Mouse (Mus musculus) embryonic facial prominence, embryonic 13.5 days (tissue): Measurements from ENCODE around the gene Tagap. TPM values are rescaled to one million over a fixed set of nuclear protein-coding genes. Genes with fewer than 3 reads are reported as not detected.
"Not testable (repeated sequence)": the region's sequence is repeated elsewhere in the genome, so short reads cannot be mapped to it uniquely, and the experiment has no call there.

ENCODE experiments used
- ATAC-seq: fragments of 200-750 bp; cut with Nextera tagmentation; 2 replicates; pipeline ENCODE4 v1.8.0; 2017; ENCODE audit warnings: low read depth; ENCODE audit not compliant: insufficient number of reproducible peaks, insufficient read depth, low FRiP score, low TSS enrichment
- H3K27ac ChIP-seq: fragments of 300-500 bp; sonication (generic); 2 replicates; pipeline ENCODE4 v1.5.1; 2015; ENCODE audit warnings: moderate library complexity, mild to moderate bottlenecking, inconsistent platforms
- H3K27me3 ChIP-seq: fragments of 300-500 bp; sonication (generic); 2 replicates; pipeline ENCODE4 v1.6.1; 2015; ENCODE audit warnings: mild to moderate bottlenecking, inconsistent platforms
- H3K36me3 ChIP-seq: fragments of 300-500 bp; sonication (generic); 2 replicates; pipeline ENCODE4 v1.6.1; 2015; ENCODE audit warnings: mild to moderate bottlenecking, inconsistent platforms
- H3K4me1 ChIP-seq: fragments of 300-500 bp; sonication (generic); 2 replicates; pipeline ENCODE4 v1.6.1; 2015; ENCODE audit warnings: inconsistent platforms
- H3K4me2 ChIP-seq: fragments of 300-500 bp; sonication (generic); 2 replicates; pipeline ENCODE4 v1.6.1; 2015; ENCODE audit warnings: moderate library complexity, mild to moderate bottlenecking, inconsistent platforms
- H3K4me3 ChIP-seq: fragments of 300-500 bp; sonication (generic); 2 replicates; pipeline ENCODE4 v1.5.1; 2015; ENCODE audit warnings: mild to moderate bottlenecking, inconsistent platforms
- H3K9ac ChIP-seq: fragments of 300-500 bp; sonication (generic); 2 replicates; pipeline ENCODE4 v1.6.1; 2015; ENCODE audit warnings: mild to moderate bottlenecking, inconsistent platforms
- H3K9me3 ChIP-seq: fragments of 300-500 bp; sonication (generic); 2 replicates; pipeline ENCODE4 v1.6.1; 2016; ENCODE audit warnings: inconsistent platforms
- WGBS: fragments of 180-500 bp; shearing (Covaris S2); methylation state at CpG from one replicate; pipeline ENCODE4 v1.1.7; 2015; ENCODE audit warnings: mixed read lengths; 5-methylcytosine and 5-hydroxymethylcytosine counted together
- polyA plus RNA-seq: library from polyadenylated mRNA; unstranded; fragments of >200 nt; fragmentation: Nextera tagmentation; extraction: Ambion mirVana; gene quantifications from 2 replicates; pipeline ENCODE4 v1.2.1, GENCODE M21; 2015

Gene Tagap
- polyA plus RNA-seq, 1 experiment from 2014 or later: 0.65 TPM

- Histone ChIP-seq H3K4me3 (no peak overlapping the region), H3K9ac (no peak overlapping the region), H3K27ac (no peak overlapping the region), H3K4me1 (no peaks in the 10 kb centered on the region), H3K9me3 (no peaks in the 10 kb centered on the region), H3K27me3 (no peaks in the 10 kb centered on the region), H3K4me2 (no peak overlapping the region), H3K36me3 (no peaks in the 10 kb centered on the region)
- no peak for ATAC-seq
- 77% methylated on average over 12 of the region's 12 CpGs for WGBS
Observed at GRCm38 (mm10) chr17:7916782-7917574, 8.8 kb upstream of the Tagap start.

DNA sequence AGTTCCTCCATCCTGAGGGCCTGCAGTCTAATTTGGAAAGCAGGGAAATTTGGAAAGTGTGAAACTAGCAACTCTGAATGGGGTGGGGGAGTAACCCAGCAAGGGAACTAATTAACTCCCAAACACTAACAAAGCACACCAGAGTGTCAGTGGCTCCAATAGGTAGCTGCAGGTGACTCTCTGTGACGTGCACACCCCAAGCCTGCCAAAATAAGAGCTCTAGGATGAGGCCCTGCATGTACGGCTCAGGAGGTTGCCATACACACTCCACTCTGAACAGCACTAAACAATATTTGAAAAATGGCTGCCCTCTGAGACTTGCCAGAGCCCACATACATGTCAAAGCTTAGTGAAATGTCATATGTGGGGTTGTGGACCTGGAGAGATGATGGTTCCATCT, 7.4 kb upstream of the Tagap start:
- Histone ChIP-seq H3K4me2 (no peak overlapping the region), H3K4me3 (no peak overlapping the region), H3K27me3 (no peaks in the 10 kb centered on the region), H3K27ac (no peak overlapping the region), H3K4me1 (no peaks in the 10 kb centered on the region), H3K9me3 (no peaks in the 10 kb centered on the region), H3K36me3 (no peaks in the 10 kb centered on the region), H3K9ac (no peak overlapping the region)
- 74% methylated on average over 2 of the region's 2 CpGs for WGBS
- no peak for ATAC-seq

DNA sequence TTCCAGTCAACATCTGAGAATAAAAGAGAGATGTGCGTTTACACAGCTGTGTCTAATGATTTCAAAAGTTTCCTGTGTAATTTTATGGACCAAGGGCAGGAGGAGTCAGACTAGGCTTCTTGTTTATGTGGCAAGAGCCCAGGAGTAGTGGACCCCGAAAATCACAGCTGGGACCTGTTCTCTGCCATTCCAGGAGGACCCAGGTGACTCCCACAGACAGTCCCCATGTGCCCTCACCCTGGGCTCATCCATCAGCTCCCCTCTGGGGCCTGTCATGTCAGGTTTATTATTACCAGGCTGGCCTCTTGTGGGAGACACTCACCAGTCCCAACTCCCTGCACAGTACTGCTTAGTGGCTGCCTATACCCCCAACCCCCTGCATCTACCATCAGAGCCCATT, 6.6 kb upstream of the Tagap start:
- H3K9me3 ChIP-seq: no peaks in the 10 kb centered on the region
- no peak overlapping the region for H3K4me3 ChIP-seq
- H3K27ac ChIP-seq: no peak overlapping the region
- H3K9ac ChIP-seq: no peak overlapping the region
- H3K4me1 ChIP-seq: no peaks in the 10 kb centered on the region
- ATAC-seq: no peak
- no peaks in the 10 kb centered on the region for H3K27me3 ChIP-seq
- no peaks in the 10 kb centered on the region for H3K36me3 ChIP-seq
- 59% methylated on average over 2 of the region's 2 CpGs for WGBS
- no peak overlapping the region for H3K4me2 ChIP-seq

GRCm38 (mm10) chr17:7922564-7922963, 3.2 kb upstream of the Tagap start:
- no peaks in the 10 kb centered on the region for H3K9me3 ChIP-seq
- 0 out of 2 replicates have a peak, but pooled peaks cover 6% of the 10 kb centered on the region for H3K4me1 ChIP-seq
- no peak overlapping the region for H3K4me2 ChIP-seq
- H3K27ac ChIP-seq: no peak overlapping the region
- no peak overlapping the region for H3K4me3 ChIP-seq
- 87% methylated on average over 5 of the region's 5 CpGs for WGBS
- H3K36me3 ChIP-seq: no peaks in the 10 kb centered on the region
- H3K9ac ChIP-seq: no peak overlapping the region
- no peak for ATAC-seq
- H3K27me3 ChIP-seq: no peaks in the 10 kb centered on the region

- Histone ChIP-seq H3K4me1 (0 out of 2 replicates have a peak, but pooled peaks cover 8% of the 10 kb centered on the region), H3K9me3 (no peaks in the 10 kb centered on the region), H3K27me3 (no peaks in the 10 kb centered on the region), H3K27ac (no peak overlapping the region), H3K36me3 (no peaks in the 10 kb centered on the region), H3K4me2 (no peak overlapping the region), H3K4me3 (no peak overlapping the region), H3K9ac (no peak overlapping the region)
- ATAC-seq: no peak
- WGBS: 87% methylated on average over 13 of the region's 13 CpGs
Observed at GRCm38 (mm10) chr17:7924185-7924725, 1.5 kb upstream of the Tagap start.

DNA sequence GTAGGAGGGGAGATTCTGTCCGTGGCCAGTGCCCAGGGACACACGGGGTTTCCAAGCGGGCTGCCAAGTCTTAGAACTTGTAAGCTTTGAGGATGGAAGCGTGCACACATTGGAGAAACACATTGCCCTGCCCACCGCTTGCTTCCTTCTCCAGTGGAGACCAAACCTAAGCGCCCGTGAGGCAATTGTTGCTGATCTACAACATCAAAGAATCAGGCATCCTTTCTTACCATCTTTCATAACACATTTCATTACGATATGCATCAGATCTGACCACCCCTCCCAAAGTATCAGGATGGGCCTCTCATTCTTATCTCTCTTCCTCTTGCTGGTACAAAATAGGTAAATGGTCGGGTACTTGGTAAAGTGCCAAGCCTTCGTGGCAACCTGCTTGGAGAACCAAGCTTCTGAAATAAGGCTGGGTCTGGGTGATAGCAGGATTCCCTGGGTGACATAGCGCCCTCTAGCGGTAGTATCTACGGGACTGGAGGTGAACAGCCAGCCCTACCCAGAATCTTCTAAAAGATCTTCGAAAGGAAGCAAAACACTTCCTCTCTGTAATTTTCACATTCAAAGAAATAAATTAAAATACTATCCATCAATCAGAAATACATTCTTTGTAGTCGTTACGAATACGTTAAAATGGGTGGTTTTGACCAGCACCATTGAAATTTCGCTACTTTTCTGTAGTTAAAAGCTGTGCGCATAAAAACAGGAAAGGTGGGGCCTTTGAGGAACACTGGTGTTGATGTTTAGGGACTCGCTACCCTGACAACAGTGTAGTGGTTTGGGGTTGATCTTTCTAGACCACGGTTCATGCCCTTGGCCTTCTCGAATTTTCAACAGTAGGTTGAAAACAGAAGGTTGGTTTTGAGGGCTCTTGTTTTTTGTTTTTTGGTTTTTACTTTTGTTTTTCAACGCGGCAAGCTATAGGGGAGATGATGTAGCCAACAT, 2.1 kb downstream of the Tagap start:
- H3K4me2 ChIP-seq: no peak overlapping the region
- H3K27ac ChIP-seq: no peak overlapping the region
- no peaks in the 10 kb centered on the region for H3K36me3 ChIP-seq
- no peak for ATAC-seq
- H3K4me1 ChIP-seq: peaks cover 17% of the 10 kb centered on the region
- WGBS: 69% methylated on average over 24 of the region's 24 CpGs
- no peaks in the 10 kb centered on the region for H3K27me3 ChIP-seq
- H3K9me3 ChIP-seq: no peaks in the 10 kb centered on the region
- H3K9ac ChIP-seq: no peak overlapping the region
- H3K4me3 ChIP-seq: no peak overlapping the region

DNA sequence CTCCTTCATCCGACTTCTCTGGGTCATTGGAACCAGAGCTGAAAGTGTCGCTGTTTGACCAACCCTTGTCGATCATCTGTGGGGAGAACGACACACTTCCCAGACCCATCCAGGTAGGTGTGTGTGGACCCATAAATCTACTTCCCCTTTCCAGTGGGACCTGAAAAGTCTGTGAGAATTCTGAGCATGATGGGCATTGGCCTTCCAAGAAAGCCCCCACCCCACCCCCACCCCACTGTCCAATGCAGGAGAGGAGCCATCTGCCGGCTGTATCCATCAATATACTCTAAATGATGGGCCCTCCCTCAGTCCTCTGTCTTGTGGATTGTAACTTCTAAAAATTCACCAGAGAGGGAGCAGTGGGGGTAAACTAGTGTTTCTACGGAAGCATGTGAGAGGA, 2.9 kb downstream of the Tagap start:
- no peak overlapping the region for H3K9ac ChIP-seq
- H3K4me1 ChIP-seq: peaks cover 17% of the 10 kb centered on the region
- H3K4me3 ChIP-seq: no peak overlapping the region
- H3K4me2 ChIP-seq: no peak overlapping the region
- H3K27me3 ChIP-seq: no peaks in the 10 kb centered on the region
- H3K36me3 ChIP-seq: no peaks in the 10 kb centered on the region
- H3K27ac ChIP-seq: no peak overlapping the region
- ATAC-seq: no peak
- WGBS: 84% methylated on average over 6 of the region's 6 CpGs
- H3K9me3 ChIP-seq: no peaks in the 10 kb centered on the region

GRCm38 (mm10) chr17:7929279-7929678, 3.5 kb downstream of the Tagap start:
- H3K4me3 ChIP-seq: no peak overlapping the region
- H3K9ac ChIP-seq: no peak overlapping the region
- H3K4me2 ChIP-seq: no peak overlapping the region
- WGBS: 33% methylated on average over 8 of the region's 8 CpGs
- H3K9me3 ChIP-seq: no peaks in the 10 kb centered on the region
- H3K36me3 ChIP-seq: no peaks in the 10 kb centered on the region
- H3K27me3 ChIP-seq: no peaks in the 10 kb centered on the region
- peaks cover 17% of the 10 kb centered on the region for H3K4me1 ChIP-seq
- no peak overlapping the region for H3K27ac ChIP-seq
- ATAC-seq: no peak

DNA sequence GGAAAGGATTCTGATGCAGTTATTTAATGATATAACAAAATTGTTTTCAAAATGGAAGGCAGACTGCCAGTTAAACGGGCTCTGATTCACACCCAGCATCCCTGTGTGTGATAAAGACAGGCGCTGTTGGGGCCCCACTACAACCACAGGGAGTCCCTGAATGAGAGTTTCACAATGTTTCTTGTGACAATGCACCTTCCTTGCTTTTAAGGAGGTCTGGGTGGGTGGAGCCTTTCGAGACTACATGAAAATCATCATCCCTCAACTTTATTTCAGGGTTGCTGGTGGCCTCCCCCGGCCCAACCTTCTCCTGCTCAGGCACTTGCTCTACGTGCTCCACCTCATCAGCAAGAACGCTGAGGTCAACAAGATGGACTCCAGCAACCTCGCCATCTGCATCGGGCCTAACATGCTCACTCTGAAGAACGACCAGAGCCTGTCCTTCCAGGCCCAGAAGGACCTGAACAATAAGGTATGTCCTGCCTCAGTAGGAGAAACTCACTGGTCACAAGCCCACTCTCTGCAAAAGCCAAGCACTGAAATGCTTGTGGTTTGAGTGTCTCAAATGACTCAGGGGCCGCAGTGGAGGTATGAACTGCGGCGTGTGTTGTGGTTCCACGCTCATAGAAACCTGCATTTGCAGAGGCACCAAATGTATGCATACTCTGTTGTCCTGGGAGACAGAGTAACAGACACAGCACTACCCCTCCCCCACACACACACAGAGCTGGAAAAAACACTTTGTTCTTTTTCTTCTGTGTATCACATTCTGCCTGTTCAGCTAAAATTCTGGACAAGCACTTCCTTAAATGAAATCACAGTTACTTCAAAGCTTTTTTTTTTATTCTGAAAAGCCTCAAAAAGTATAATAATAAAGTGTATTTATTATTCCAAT, 5.5 kb downstream of the Tagap start:
- no peak for ATAC-seq
- Histone ChIP-seq H3K4me2 (no peak overlapping the region), H3K36me3 (no peaks in the 10 kb centered on the region), H3K4me3 (no peak overlapping the region), H3K9me3 (no peaks in the 10 kb centered on the region), H3K27ac (peak overlapping the region; percentile 22; the same call in 1 of the 2 replicates), H3K4me1 (peaks cover 14% of the 10 kb centered on the region), H3K27me3 (no peaks in the 10 kb centered on the region), H3K9ac (no peak overlapping the region)
- 71% methylated on average over 13 of the region's 13 CpGs for WGBS

DNA sequence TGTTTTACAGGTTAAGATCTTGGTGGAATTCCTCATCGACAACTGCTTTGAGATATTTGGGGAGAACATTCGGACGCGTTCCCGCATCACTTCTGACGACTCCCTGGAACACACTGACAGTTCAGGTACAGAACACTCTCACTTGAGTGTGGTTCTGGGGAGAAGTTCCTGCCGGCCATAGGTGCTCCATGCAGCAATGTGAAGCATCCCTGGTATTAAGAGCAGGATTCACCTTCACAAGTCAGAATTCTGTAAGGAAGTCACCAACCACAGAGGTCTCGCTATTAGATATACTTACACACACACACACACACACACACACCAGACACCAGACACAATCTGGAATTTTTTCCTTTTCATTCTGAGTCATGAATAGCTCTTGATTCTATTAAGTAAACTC, 6.3 kb downstream of the Tagap start:
- 78% methylated on average over 7 of the region's 8 CpGs for WGBS
- not testable (repeated sequence) for H3K4me3 ChIP-seq, H3K9ac ChIP-seq, ATAC-seq, H3K27me3 ChIP-seq, H3K27ac ChIP-seq, H3K36me3 ChIP-seq, H3K4me2 ChIP-seq, H3K9me3 ChIP-seq
- peaks cover 14% of the 10 kb centered on the region for H3K4me1 ChIP-seq

DNA sequence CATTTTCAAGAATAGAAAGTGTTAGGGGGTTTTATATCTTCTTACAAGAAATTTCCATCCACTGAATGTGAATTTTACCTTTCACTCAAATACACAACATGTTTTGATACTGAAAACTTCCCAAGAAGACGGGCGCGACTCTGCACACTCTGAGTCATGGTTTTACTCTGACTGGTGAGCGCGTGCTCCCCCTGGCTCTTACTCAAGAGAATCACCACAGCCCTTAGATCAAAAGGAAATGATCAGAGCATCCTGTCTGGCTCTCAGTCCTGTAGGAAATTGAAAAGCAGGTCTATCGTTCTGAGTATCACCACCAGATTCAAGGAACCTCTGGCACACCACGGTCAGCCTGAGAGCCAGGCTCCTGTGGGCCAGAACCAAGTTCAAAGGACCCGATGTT, 13.8 kb downstream of the Tagap start:
- H3K9me3 ChIP-seq: no peaks in the 10 kb centered on the region
- H3K27ac ChIP-seq: no peak overlapping the region
- no peak overlapping the region for H3K9ac ChIP-seq
- no peaks in the 10 kb centered on the region for H3K36me3 ChIP-seq
- no peak overlapping the region for H3K4me3 ChIP-seq
- H3K4me2 ChIP-seq: no peak overlapping the region
- no peaks in the 10 kb centered on the region for H3K4me1 ChIP-seq
- WGBS: 64% methylated on average over 8 of the region's 8 CpGs
- H3K27me3 ChIP-seq: no peaks in the 10 kb centered on the region
- ATAC-seq: no peak
